Mouse (Mus musculus) macrophage (primary cell): ENCODE data around the gene Lpp. TPM values are rescaled to one million over a fixed set of nuclear protein-coding genes. Genes with fewer than 3 reads are reported as not detected.

ENCODE experiments used
- H3K27ac ChIP-seq: fragments of 350-480 bp; formaldehyde crosslinking; 2 replicates; pipeline ENCODE4 v1.9.0; 2021
- H3K36me3 ChIP-seq: fragments of 350-480 bp; formaldehyde crosslinking; 2 replicates; pipeline ENCODE4 v1.9.0; 2021; ENCODE audit errors: inconsistent target
- H3K4me3 ChIP-seq: fragments of 350-480 bp; formaldehyde crosslinking; 2 replicates; pipeline ENCODE4 v1.9.0; 2021; ENCODE audit errors: inconsistent target
- H3K79me2 ChIP-seq: fragments of 350-480 bp; formaldehyde crosslinking; 2 replicates; pipeline ENCODE4 v1.9.0; 2021; ENCODE audit errors: inconsistent target
- WGBS: methylation state at CpG from one replicate; pipeline ENCODE4 v1.1.7; 2026; ENCODE audit warnings: inconsistent platforms; ENCODE audit not compliant: missing documents; 5-methylcytosine and 5-hydroxymethylcytosine counted together
- polyA plus RNA-seq: library from polyadenylated mRNA; stranded (reverse); fragments of 250-400 nt; gene quantifications from 3 replicates; pipeline ENCODE4 v1.2.4, GENCODE M21; 2018; ENCODE audit warnings: inconsistent platforms

The Lpp gene
- polyA plus RNA-seq, 1 experiment from 2014 or later: 15.6 TPM

- Histone ChIP-seq H3K36me3 (no peaks in the 10 kb centered on the region), H3K79me2 (no peaks in the 10 kb centered on the region), H3K27ac (no peak overlapping the region), H3K4me3 (no peak overlapping the region)
- 68% methylated on average over 3 of the region's 3 CpGs for WGBS
These were observed 83.6 kb downstream of the Lpp start for GRCm38 (mm10) chr16:24476911-24477401.

GRCm38 (mm10) chr16:24478006-24478405 is 84.7 kb downstream of the Lpp start:
- no peaks in the 10 kb centered on the region for H3K79me2 ChIP-seq
- no peak overlapping the region for H3K27ac ChIP-seq
- no peaks in the 10 kb centered on the region for H3K36me3 ChIP-seq
- 100% methylated on average over 1 of the region's 1 CpGs for WGBS
- no peak overlapping the region for H3K4me3 ChIP-seq

GRCm38 (mm10) chr16:24478851-24479250 is 85.5 kb downstream of the Lpp start:
- H3K36me3 ChIP-seq: no peaks in the 10 kb centered on the region
- no peak overlapping the region for H3K27ac ChIP-seq
- no peak overlapping the region for H3K4me3 ChIP-seq
- 97% methylated on average over 4 of the region's 4 CpGs for WGBS
- no peaks in the 10 kb centered on the region for H3K79me2 ChIP-seq

- no peak overlapping the region for H3K27ac ChIP-seq
- 86% methylated on average over 6 of the region's 6 CpGs for WGBS
- no peak overlapping the region for H3K4me3 ChIP-seq
- H3K36me3 ChIP-seq: no peaks in the 10 kb centered on the region
- H3K79me2 ChIP-seq: no peaks in the 10 kb centered on the region
These were observed 89.3 kb downstream of the Lpp start for GRCm38 (mm10) chr16:24482648-24483047.

- 96% methylated on average over 13 of the region's 13 CpGs for WGBS
These were observed 90.3 kb downstream of the Lpp start for GRCm38 (mm10) chr16:24483527-24484101.

GRCm38 (mm10) chr16:24487782-24488241 is 94.5 kb downstream of the Lpp start:
- H3K79me2 ChIP-seq: no peaks in the 10 kb centered on the region
- H3K4me3 ChIP-seq: no peak overlapping the region
- no peak overlapping the region for H3K27ac ChIP-seq
- no peaks in the 10 kb centered on the region for H3K36me3 ChIP-seq
- 56% methylated on average over 6 of the region's 6 CpGs for WGBS

More at GRCm38 (mm10) chr16:24483527-24484101, 90.3 kb downstream of the Lpp start:
- no peaks in the 10 kb centered on the region for H3K79me2 ChIP-seq
- no peak overlapping the region for H3K27ac ChIP-seq
- no peak overlapping the region for H3K4me3 ChIP-seq
- no peaks in the 10 kb centered on the region for H3K36me3 ChIP-seq

GRCm38 (mm10) chr16:24489516-24490285 is 96.4 kb downstream of the Lpp start:
- Histone ChIP-seq H3K36me3 (no peaks in the 10 kb centered on the region), H3K27ac (no peak overlapping the region), H3K79me2 (no peaks in the 10 kb centered on the region), H3K4me3 (no peak overlapping the region)
- WGBS: 93% methylated on average over 8 of the region's 8 CpGs

GRCm38 (mm10) chr16:24490751-24491485 is 97.6 kb downstream of the Lpp start:
- Histone ChIP-seq H3K27ac (no peak overlapping the region), H3K4me3 (no peak overlapping the region), H3K36me3 (no peaks in the 10 kb centered on the region), H3K79me2 (no peaks in the 10 kb centered on the region)
- 92% methylated on average over 18 of the region's 18 CpGs for WGBS

- Histone ChIP-seq H3K79me2 (no peaks in the 10 kb centered on the region), H3K27ac (no peak overlapping the region), H3K36me3 (no peaks in the 10 kb centered on the region), H3K4me3 (no peak overlapping the region)
- WGBS: 96% methylated on average over 2 of the region's 2 CpGs
These were observed 98.1 kb downstream of the Lpp start for GRCm38 (mm10) chr16:24491486-24491758.

GRCm38 (mm10) chr16:24492194-24492940 is 99.1 kb downstream of the Lpp start:
- no peaks in the 10 kb centered on the region for H3K36me3 ChIP-seq
- H3K27ac ChIP-seq: no peak overlapping the region
- no peak overlapping the region for H3K4me3 ChIP-seq
- WGBS: 96% methylated on average over 4 of the region's 4 CpGs
- H3K79me2 ChIP-seq: no peaks in the 10 kb centered on the region

- Histone ChIP-seq H3K27ac (no peak overlapping the region), H3K79me2 (no peaks in the 10 kb centered on the region)
- 96% methylated on average over 6 of the region's 6 CpGs for WGBS
These were observed 101.2 kb downstream of the Lpp start for GRCm38 (mm10) chr16:24494531-24494930.

GRCm38 (mm10) chr16:24495461-24495860 is 102.2 kb downstream of the Lpp start:
- H3K36me3 ChIP-seq: no peaks in the 10 kb centered on the region
- WGBS: 88% methylated on average over 4 of the region's 4 CpGs
- H3K79me2 ChIP-seq: no peaks in the 10 kb centered on the region
- no peak overlapping the region for H3K4me3 ChIP-seq
- H3K27ac ChIP-seq: no peak overlapping the region

More at GRCm38 (mm10) chr16:24494531-24494930, 101.2 kb downstream of the Lpp start:
- no peaks in the 10 kb centered on the region for H3K36me3 ChIP-seq
- no peak overlapping the region for H3K4me3 ChIP-seq

- H3K27ac ChIP-seq: no peak overlapping the region
- H3K36me3 ChIP-seq: no peaks in the 10 kb centered on the region
- H3K79me2 ChIP-seq: no peaks in the 10 kb centered on the region
- WGBS: 88% methylated on average over 7 of the region's 7 CpGs
- no peak overlapping the region for H3K4me3 ChIP-seq
These were observed 103.3 kb downstream of the Lpp start for GRCm38 (mm10) chr16:24496635-24497034.

GRCm38 (mm10) chr16:24497413-24497812 is 104.1 kb downstream of the Lpp start:
- no peaks in the 10 kb centered on the region for H3K36me3 ChIP-seq
- H3K27ac ChIP-seq: no peak overlapping the region
- no peaks in the 10 kb centered on the region for H3K79me2 ChIP-seq
- no peak overlapping the region for H3K4me3 ChIP-seq
- 100% methylated on average over 2 of the region's 2 CpGs for WGBS
